9 mouse cellular contexts compared by ENCODE assay signal in genomic region chr11:53792986-53793385, GRCm38 (mm10). TPM values are rescaled to one million over a fixed set of nuclear protein-coding genes. Genes with fewer than 3 reads are reported as not detected.
A peak's percentile ranks its signal among the peaks of the same experiment; 100 is the strongest.
DNase-seq lines count a peak whose midpoint lies in the region.
"Had no signal": no experiment of that assay in that cellular context is flagged by ENCODE, and none has a peak within 500 bp of the region (broad histone marks: within the 10 kb centered on the region; RNA-seq: fewer than 3 reads in every experiment).

No protein-coding gene starts in this region.

- peak; percentile 95 for DNase-seq in heart, adult 11 months
- no peak for DNase-seq in heart, adult 8-10 months (ENCODE audit: low spot score)
- DNase-seq in right cerebral cortex, adult 18-20 months = peak; percentile 66
- DNase-seq in right cerebral cortex, postnatal 4 days = no peak
- peak; percentile 40 to 66 for DNase-seq in layer of hippocampus, adult 18-20 months (ENCODE audit: low spot score in 2 of 2)
- peak; percentile 57 for DNase-seq in telencephalon, adult 2 months (ENCODE audit: low read depth, low spot score)
- DNase-seq in ovary, postnatal 10 days (ENCODE audit: low spot score) = no peak
- no peak for DNase-seq in cerebellum, adult 11 months
- DNase-seq: thymus, adult 18-20 months had no signal

RNA-seq across cellular contexts. Expression of gene Gm17334, which starts 20.0 kb away (rescaled TPM):
- total RNA-seq in heart, adult 8-10 months (2022) = under 1 TPM; 0.40 to 0.60 (median 0.45) TPM
- total RNA-seq in layer of hippocampus, adult 18-20 months (2021) = 1 to 10 TPM in 1 of 2 experiments, under 1 TPM in 1; 0.99 to 1.9 TPM

RNA-seq across cellular contexts. Expression of gene Irf1, which starts 23.2 kb away (rescaled TPM):
- total RNA-seq in heart, adult 8-10 months (2022) = 10 to 100 TPM; 15.7 to 20.1 (median 17.2) TPM
- 10 to 100 TPM in 1 of 2 experiments, 1 to 10 TPM in 1; 9.4 to 11.6 TPM for total RNA-seq in layer of hippocampus, adult 18-20 months (2021)

Comparison
In these comparisons a context has a peak if more than half of its experiments do, and no peak if none do; other contexts are left out.
1. DNase-seq: peak in heart, adult 11 months (single experiment), right cerebral cortex, adult 18-20 months (single experiment), layer of hippocampus, adult 18-20 months (2 of 2) and telencephalon, adult 2 months (single experiment); none in heart, adult 8-10 months (single experiment), right cerebral cortex, postnatal 4 days (single experiment), ovary, postnatal 10 days (single experiment) and cerebellum, adult 11 months (single experiment).